Mouse (Mus musculus) limb, embryonic 12.5 days (tissue): Measurements from ENCODE around the gene Srsf2. TPM values are rescaled to one million over a fixed set of nuclear protein-coding genes. Genes with fewer than 3 reads are reported as not detected.

Experiments
- ATAC-seq: fragments of 200-750 bp; cut with Nextera tagmentation; 2 replicates; pipeline ENCODE4 v1.8.0; 2017; ENCODE audit warnings: low read depth, moderate TSS enrichment; ENCODE audit not compliant: insufficient number of reproducible peaks, insufficient read depth, low FRiP score, low TSS enrichment
- H3K27ac ChIP-seq: fragments of 300-500 bp; sonication (generic); 2 replicates; pipeline ENCODE4 v1.5.1; 2016; ENCODE audit warnings: mild to moderate bottlenecking, moderate library complexity
- H3K27me3 ChIP-seq: fragments of 300-500 bp; sonication (generic); 2 replicates; pipeline ENCODE4 v1.6.1; 2016; ENCODE audit warnings: mild to moderate bottlenecking, moderate library complexity
- H3K36me3 ChIP-seq: fragments of 300-500 bp; sonication (generic); 2 replicates; pipeline ENCODE4 v1.6.1; 2016; ENCODE audit warnings: mild to moderate bottlenecking, moderate library complexity
- H3K4me1 ChIP-seq: fragments of 300-500 bp; sonication (generic); replicated peaks from 2 replicates; pipeline ENCODE4 v1.6.1; 2016
- H3K4me2 ChIP-seq: fragments of 300-500 bp; sonication (generic); 2 replicates; pipeline ENCODE4 v1.6.1; 2016; ENCODE audit warnings: mild to moderate bottlenecking, moderate library complexity
- H3K4me3 ChIP-seq: fragments of 300-500 bp; sonication (generic); replicated peaks from 2 replicates; pipeline ENCODE4 v1.5.1; 2016; ENCODE audit warnings: mild to moderate bottlenecking
- H3K9ac ChIP-seq: fragments of 300-500 bp; sonication (generic); replicated peaks from 2 replicates; pipeline ENCODE4 v1.6.1; 2016; ENCODE audit warnings: mild to moderate bottlenecking, moderate library complexity
- H3K9me3 ChIP-seq: fragments of 300-500 bp; sonication (generic); 2 replicates; pipeline ENCODE4 v1.6.1; 2016; ENCODE audit warnings: mild to moderate bottlenecking, moderate library complexity
- WGBS: fragments of 180-500 bp; shearing (Covaris S2); methylation state at CpG from one replicate; pipeline ENCODE4 v1.1.7; 2016; 5-methylcytosine and 5-hydroxymethylcytosine counted together
- polyA plus RNA-seq: library from polyadenylated mRNA; unstranded; fragments of >200 nt; fragmentation: Nextera tagmentation; extraction: Ambion mirVana; gene quantifications from 2 replicates; pipeline ENCODE4 v1.2.1, GENCODE M21; 2016

The Srsf2 gene
- polyA plus RNA-seq, 1 experiment from 2014 or later, result 1,014 TPM

DNA sequence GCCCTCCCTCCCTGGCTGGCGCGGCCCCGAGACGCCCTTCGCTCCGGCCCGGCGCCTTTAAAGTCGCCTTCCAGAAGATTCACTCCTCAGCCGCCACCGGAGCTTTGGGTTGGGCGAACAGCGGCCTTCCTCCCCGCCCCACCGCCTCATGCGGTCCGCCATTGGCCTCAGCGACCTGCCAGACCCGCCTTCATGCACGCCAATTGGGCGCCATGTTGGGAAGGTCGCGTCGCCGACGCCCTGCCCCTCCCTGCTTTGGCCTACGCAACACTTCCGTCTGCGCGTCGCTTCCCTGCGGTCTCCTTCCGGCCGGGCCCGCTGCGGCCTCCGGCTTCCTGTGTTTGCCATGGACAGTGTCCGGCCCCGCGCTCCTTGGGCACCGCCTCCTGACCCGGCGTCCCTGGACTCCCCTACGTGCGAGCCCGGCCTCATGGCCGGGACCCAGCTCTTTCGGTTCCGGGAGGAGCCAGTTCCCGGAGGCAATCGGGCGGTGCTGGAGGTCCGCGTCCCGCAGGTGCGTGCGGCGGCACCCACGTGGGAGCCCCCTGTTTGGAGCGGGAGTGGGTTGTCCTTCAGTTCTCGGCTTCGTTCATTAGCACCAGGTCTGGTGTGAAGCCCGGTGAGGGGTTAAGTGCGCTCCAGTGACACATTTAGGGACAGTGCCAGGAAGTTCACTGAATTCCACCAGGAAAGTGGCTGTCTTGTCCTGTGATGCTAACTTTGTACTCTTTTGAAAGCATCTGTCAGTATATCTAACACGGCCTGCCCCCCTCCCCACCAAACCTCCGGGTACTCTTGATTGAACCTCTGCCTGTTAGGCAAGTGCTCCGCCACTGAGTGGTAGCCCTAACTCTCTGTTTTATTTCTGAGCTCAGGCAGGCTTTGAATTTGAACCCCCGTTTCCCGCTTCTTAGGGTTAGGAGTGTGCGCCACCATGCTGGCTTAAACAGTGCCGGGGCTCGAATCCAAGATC, 9.3 kb downstream of the Srsf2 start, which contains the start of the genes Mettl23 and Jmjd6:
Gene Mettl23, plus strand, starts transcription at position 18 of the 973 bp plus-strand sequence.
Gene Jmjd6, minus strand, starts transcription at position 189 of the 973 bp plus-strand sequence.
- peak within 1 kb of the TSS; percentile 86 for H3K9ac ChIP-seq
- peak within 1 kb of the TSS; percentile 98 for H3K27ac ChIP-seq
- H3K27me3 ChIP-seq, result no peaks in the 10 kb centered on the region
- no peaks in the 10 kb centered on the region for H3K9me3 ChIP-seq
- peak within 1 kb of the TSS; percentile 86 for H3K4me2 ChIP-seq
- H3K36me3 ChIP-seq, result peaks cover 53% of the 10 kb centered on the region
- peak; percentile 94 for ATAC-seq
- peaks cover 32% of the 10 kb centered on the region for H3K4me1 ChIP-seq
- under 1% methylated on average over 72 of the region's 72 CpGs for WGBS
- H3K4me3 ChIP-seq, result peak within 1 kb of the TSS; percentile 80

DNA sequence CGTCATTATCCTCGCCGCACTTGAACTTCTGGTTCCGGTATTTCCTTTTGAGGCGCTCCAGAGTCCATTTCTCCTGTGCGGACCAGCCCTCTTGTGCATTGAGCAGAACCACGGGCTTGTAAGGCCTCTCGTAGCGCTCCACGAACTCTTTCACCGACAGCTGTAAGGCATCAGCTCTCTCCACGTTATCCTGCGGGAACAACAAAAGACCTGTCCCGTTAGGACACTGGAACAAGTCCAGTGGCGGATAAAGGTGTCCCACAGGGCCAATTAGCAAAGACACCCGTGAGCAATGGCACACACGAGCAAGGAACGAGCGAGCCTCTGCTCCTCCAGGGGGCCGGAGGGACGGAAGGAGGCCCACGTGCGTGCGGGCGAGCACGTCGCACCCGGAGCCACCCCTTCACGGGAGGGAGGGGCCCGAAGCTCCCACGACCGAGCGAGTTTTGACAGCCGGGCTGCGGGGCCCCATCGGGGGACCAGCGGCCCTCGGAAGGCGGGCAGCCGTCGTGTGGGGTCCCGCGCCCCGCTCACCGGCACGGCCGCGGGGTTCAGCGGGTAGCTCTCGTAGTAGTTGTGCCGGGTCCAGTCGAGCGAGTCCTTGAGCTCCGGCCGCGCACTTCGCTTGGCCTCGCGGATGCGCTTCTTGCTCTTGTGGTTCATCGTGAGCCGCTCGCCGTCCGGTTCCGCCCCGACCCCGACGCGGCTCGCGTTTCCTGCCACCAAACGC, 10.2 kb downstream of the Srsf2 start:
- peak overlapping the region; percentile 98 for H3K27ac ChIP-seq
- no peaks in the 10 kb centered on the region for H3K9me3 ChIP-seq
- peak overlapping the region; percentile 86 for H3K4me2 ChIP-seq
- peak overlapping the region; percentile 80 for H3K4me3 ChIP-seq
- H3K9ac ChIP-seq, result peak overlapping the region; percentile 86
- peaks cover 53% of the 10 kb centered on the region for H3K36me3 ChIP-seq
- peak; percentile 29 for ATAC-seq
- H3K4me1 ChIP-seq, result peaks cover 32% of the 10 kb centered on the region
- no peaks in the 10 kb centered on the region for H3K27me3 ChIP-seq
- under 1% methylated on average over 73 of the region's 73 CpGs for WGBS

DNA sequence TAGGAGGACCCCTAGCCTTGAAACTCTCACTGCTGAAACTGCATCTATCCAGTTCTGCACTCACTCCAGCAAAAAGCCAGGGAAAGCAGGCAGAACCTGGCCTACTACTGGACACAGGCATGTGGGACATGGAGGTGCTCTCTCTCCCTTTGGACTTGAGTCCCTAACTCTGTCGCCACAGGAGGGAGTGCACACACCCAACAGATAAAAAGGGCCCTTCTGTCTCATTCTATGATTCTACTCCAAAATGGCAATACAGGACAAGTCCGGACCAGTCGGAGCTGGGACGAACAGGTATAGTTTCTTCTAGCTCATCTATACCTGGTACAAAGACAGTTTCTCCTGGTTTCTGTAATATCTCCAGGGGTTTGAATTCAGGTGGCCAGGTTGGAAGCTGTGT, 12.1 kb downstream of the Srsf2 start:
- Histone ChIP-seq H3K4me2 (peak overlapping the region; percentile 86), H3K27ac (no peak overlapping the region), H3K9ac (peak overlapping the region; percentile 24; the same call in 1 of the 2 replicates), H3K36me3 (peaks cover 59% of the 10 kb centered on the region), H3K4me3 (peak overlapping the region; percentile 80), H3K4me1 (peaks cover 32% of the 10 kb centered on the region), H3K27me3 (no peaks in the 10 kb centered on the region), H3K9me3 (no peaks in the 10 kb centered on the region)
- ATAC-seq, result no peak
- WGBS, result 77% methylated on average over 4 of the region's 4 CpGs

DNA sequence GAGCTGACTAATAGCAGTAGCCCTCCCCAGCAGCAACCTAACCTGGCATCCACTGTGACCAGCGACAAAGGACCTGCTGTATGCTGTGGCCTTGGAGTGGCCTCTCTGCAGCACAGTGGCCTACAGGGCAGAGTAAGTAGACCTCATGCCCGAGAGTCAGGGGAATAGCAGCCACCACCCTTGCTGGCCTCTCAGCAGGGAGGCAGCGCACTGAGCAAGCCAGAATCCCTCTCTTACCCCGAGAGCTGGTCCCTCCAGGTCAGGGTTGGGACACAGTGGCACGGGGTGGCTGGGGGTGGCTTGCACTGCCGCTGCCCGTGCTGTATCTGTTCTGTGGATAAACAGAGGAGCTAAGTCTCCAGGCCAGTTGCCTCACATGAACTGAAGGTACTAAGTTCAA, 13.3 kb downstream of the Srsf2 start:
- no peak for ATAC-seq
- H3K36me3 ChIP-seq, result peaks cover 67% of the 10 kb centered on the region
- H3K4me3 ChIP-seq, result 0 out of 2 replicates have a peak overlapping the region, but pooled peaks have one; percentile 2
- no peaks in the 10 kb centered on the region for H3K9me3 ChIP-seq
- H3K4me1 ChIP-seq, result peaks cover 30% of the 10 kb centered on the region
- 0 out of 2 replicates have a peak overlapping the region, but pooled peaks have one; percentile 86 for H3K4me2 ChIP-seq
- peak overlapping the region; percentile 44; the same call in 1 of the 2 replicates for H3K9ac ChIP-seq
- WGBS, result 82% methylated on average over 7 of the region's 7 CpGs
- H3K27ac ChIP-seq, result no peak overlapping the region
- H3K27me3 ChIP-seq, result no peaks in the 10 kb centered on the region

DNA sequence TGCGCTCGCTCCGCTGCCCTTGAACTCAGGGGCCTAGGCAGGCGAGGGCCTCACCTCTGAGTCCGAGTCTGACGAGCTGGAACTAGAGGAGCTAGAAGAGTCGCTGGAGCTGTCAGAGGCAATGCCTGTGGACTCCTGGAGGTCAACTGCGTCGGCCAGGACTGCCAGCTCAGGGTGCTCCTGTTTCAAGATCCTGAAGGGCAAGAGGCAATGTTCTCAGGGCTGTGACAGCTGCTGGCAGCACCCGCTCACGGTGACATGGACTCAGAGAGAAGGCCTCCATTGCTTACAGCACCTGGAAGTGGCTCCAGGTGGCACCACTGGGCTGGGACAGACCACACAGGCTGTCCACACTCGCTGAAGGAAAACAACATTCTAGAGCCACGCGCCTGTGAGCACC, 14.0 kb downstream of the Srsf2 start:
- H3K9me3 ChIP-seq, result no peaks in the 10 kb centered on the region
- no peak for ATAC-seq
- H3K27me3 ChIP-seq, result no peaks in the 10 kb centered on the region
- no peak overlapping the region for H3K4me2 ChIP-seq
- peaks cover 74% of the 10 kb centered on the region for H3K36me3 ChIP-seq
- peaks cover 23% of the 10 kb centered on the region for H3K4me1 ChIP-seq
- WGBS, result 91% methylated on average over 14 of the region's 14 CpGs
- H3K4me3 ChIP-seq, result no peak overlapping the region
- H3K27ac ChIP-seq, result no peak overlapping the region
- H3K9ac ChIP-seq, result no peak overlapping the region

DNA sequence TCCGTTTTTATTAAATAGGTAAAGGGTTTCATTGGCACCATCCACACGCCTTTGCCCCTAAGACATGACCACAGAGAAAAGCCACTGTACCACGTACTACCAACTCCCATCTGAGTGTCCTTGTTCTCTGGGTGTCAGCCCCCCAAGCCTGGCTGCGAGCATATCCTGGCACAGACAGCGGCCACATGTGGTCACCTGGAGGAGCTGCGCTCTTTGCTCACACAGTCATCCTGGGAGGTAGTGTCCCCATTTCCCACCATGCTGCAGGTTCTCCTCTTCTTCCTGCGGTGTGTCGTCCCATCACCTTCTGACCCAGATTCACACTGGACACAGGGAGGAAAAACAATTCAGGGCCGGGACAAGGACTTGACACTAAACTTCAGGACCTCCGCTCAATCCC, 15.5 kb downstream of the Srsf2 start:
- Histone ChIP-seq H3K9me3 (no peaks in the 10 kb centered on the region), H3K27ac (no peak overlapping the region), H3K27me3 (no peaks in the 10 kb centered on the region), H3K4me2 (no peak overlapping the region), H3K4me3 (no peak overlapping the region), H3K36me3 (peaks cover 87% of the 10 kb centered on the region), H3K9ac (no peak overlapping the region), H3K4me1 (peaks cover 27% of the 10 kb centered on the region)
- no peak for ATAC-seq
- WGBS, result 93% methylated on average over 10 of the region's 10 CpGs

DNA sequence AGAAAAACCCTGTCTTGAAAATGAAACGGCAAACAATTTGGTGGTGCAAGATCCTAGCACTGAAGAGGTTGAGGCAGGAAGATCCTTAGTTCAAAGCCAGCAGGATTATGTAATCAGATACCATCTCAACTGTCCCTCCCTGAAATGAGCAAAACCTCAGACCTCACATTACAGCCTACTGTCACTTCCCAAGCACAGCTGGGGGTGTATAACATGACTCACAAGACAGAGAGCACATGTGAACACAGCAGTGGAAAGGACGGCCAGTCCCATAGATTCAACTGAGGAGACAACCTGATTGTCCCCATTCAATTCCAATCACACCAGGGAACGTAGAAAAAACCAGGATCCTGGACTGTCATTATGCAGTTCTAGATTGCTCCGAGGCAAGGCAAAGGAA, 16.6 kb downstream of the Srsf2 start:
- 90% methylated on average over 4 of the region's 4 CpGs for WGBS
- no peak for ATAC-seq
- Histone ChIP-seq H3K27me3 (no peaks in the 10 kb centered on the region), H3K4me2 (no peak overlapping the region), H3K4me3 (no peak overlapping the region), H3K9ac (no peak overlapping the region), H3K36me3 (peaks cover 87% of the 10 kb centered on the region), H3K9me3 (no peaks in the 10 kb centered on the region), H3K27ac (no peak overlapping the region), H3K4me1 (peaks cover 24% of the 10 kb centered on the region)

DNA sequence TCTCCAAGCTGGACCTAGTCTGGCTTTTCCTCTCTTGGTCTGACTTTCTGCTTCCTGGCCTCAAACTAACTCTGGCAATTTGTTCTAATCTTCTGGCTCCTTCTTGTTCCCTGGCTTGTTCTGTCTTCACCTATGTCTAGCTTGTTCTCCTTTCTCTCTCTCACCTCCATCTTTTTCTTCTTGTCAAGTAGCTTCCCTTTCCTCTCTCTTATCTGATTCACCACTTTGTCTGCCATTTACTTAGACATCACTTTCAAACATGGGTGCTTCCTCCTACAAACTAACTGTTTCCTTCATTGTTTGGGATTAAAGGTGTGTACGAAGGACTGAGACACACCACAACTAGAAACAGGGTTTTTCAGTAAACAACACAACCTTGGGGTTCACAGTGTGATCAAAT, 17.9 kb downstream of the Srsf2 start:
- H3K9me3 ChIP-seq, result no peaks in the 10 kb centered on the region
- 92% methylated on average over 1 of the region's 1 CpGs for WGBS
- H3K4me3 ChIP-seq, result no peak overlapping the region
- peaks cover 11% of the 10 kb centered on the region for H3K4me1 ChIP-seq
- H3K9ac ChIP-seq, result no peak overlapping the region
- no peak overlapping the region for H3K4me2 ChIP-seq
- no peak for ATAC-seq
- no peak overlapping the region for H3K27ac ChIP-seq
- peaks cover 77% of the 10 kb centered on the region for H3K36me3 ChIP-seq
- H3K27me3 ChIP-seq, result no peaks in the 10 kb centered on the region

DNA sequence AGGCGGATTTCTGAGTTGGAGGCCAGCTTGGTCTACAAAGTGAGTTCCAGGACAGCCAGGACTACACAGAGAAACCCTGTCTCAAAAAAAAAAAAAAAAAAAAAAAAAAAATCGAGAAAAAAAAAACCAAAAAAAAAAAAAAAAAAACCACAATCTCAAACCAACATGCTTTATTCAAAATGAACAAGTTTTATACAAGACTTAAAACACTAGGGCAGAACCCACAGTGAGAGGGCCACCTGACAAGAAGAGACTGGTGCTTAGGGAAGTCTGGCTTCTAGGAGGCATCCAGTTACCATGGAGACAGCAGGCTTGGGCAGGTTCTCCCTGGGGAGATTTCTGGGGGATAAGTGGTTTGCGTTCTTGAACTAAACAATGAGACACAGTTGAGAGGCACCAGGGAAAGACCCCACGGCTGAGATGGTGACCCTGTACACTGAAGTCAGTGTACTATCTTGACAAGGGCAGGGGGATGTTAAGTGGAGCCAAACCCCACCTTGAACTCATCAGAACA, 20.7 kb downstream of the Srsf2 start:
- no peaks in the 10 kb centered on the region for H3K27me3 ChIP-seq
- H3K9ac ChIP-seq, result no peak overlapping the region
- no peak overlapping the region for H3K4me3 ChIP-seq
- no peaks in the 10 kb centered on the region for H3K9me3 ChIP-seq
- 53% methylated on average over 3 of the region's 4 CpGs for WGBS
- no peak overlapping the region for H3K4me2 ChIP-seq
- peaks cover 23% of the 10 kb centered on the region for H3K4me1 ChIP-seq
- ATAC-seq, result no peak
- H3K36me3 ChIP-seq, result peaks cover 50% of the 10 kb centered on the region
- H3K27ac ChIP-seq, result peak overlapping the region; percentile 56; the same call in 1 of the 2 replicates

DNA sequence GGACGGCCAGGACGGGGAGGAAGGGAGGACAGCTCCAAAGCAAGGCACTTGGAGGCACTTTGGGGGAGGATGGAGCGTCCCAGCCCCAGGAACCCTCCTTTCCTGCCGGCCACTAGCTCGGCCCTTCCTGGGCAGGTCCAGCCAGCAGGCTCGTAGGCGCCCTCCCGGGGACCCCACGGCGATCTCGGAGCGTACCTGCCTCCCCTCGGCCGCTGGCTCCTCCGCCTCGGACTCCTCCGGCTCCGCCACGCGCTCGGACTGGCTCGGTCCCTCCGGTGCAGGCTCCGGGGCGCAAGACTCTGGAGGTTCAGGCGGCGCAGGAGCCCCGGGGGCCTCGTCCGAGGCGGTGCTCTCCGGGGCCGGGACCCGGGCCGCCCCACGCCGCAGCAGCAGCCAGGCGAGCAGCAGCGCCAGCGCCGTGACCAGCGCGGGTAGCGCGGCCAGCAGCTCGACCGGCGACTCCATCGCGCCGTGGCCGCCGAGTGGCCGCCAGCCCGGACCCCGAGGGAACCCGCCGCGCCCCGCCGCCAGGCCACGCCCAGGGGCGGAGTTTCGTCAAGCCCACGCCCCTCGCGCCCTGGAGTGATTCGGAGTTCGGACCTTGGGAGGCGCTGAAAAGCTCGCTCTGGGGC, 25.2 kb downstream of the Srsf2 start, which contains the start of gene Mxra7:
Gene Mxra7, minus strand, starts transcription at position 513 of the 632 bp plus-strand sequence.
- no peak for ATAC-seq
- peaks cover 37% of the 10 kb centered on the region for H3K4me1 ChIP-seq
- peak within 1 kb of the TSS; percentile 76 for H3K4me3 ChIP-seq
- H3K36me3 ChIP-seq, result peaks cover 4% of the 10 kb centered on the region; the same call in 1 of the 2 replicates
- no peaks in the 10 kb centered on the region for H3K9me3 ChIP-seq
- 1% methylated on average over 69 of the region's 71 CpGs for WGBS
- H3K27me3 ChIP-seq, result no peaks in the 10 kb centered on the region
- H3K27ac ChIP-seq, result peak within 1 kb of the TSS; percentile 73
- H3K9ac ChIP-seq, result peak within 1 kb of the TSS; percentile 84
- H3K4me2 ChIP-seq, result peak within 1 kb of the TSS; percentile 89
